Mouse (Mus musculus) C3H10T1/2 (cell line): Measurements from ENCODE around the gene Olfr1231. TPM values are rescaled to one million over a fixed set of nuclear protein-coding genes. Genes with fewer than 3 reads are reported as not detected.

Source experiments
- polyA plus RNA-seq, 2 experiments: library from polyadenylated mRNA; unstranded; fragments of >200 nt; fragmentation: generic; extraction: Trizol; gene quantifications; one replicate each; pipeline ENCODE4 v1.2.1; 2012; ENCODE audit warnings: missing spikeins in 2 of 2

Olfr1231 gene
- not detected for polyA plus RNA-seq

GRCm38 (mm10) chr2:89306974-89307373 is at the start of gene Olfr1231:
Gene Olfr1231, minus strand, starts transcription at chr2:89307074.

GRCm38 (mm10) chr2:89342298-89342697 is 35.4 kb upstream of the Olfr1231 start, which contains the start of gene Olfr1233:
Gene Olfr1233, minus strand, starts transcription at chr2:89342398.

GRCm38 (mm10) chr2:89329575-89329974 is 22.7 kb upstream of the Olfr1231 start, which contains the start of gene Olfr1232:
Gene Olfr1232, minus strand, starts transcription at chr2:89329675.

GRCm38 (mm10) chr2:89297168-89297567 is 9.7 kb downstream of the Olfr1231 start, which contains the start of gene Olfr1230:
Gene Olfr1230, minus strand, starts transcription at chr2:89297268.

GRCm38 (mm10) chr2:89287914-89288313 is 19.0 kb downstream of the Olfr1231 start, which contains the start of gene Olfr1229:
Gene Olfr1229, minus strand, starts transcription at chr2:89288014.

GRCm38 (mm10) chr2:89253962-89254361 is 52.9 kb downstream of the Olfr1231 start, which contains the start of gene Olfr1228:
Gene Olfr1228, minus strand, starts transcription at chr2:89254062.

Other genes with a start within 250 kb of the Olfr1231 start
- gene Olfr1218, start 245.9 kb downstream of the Olfr1231 start, polyA plus RNA-seq = not detected
- not detected for gene Olfr1219, start 223.6 kb downstream of the Olfr1231 start, polyA plus RNA-seq
- gene Olfr1220, start 200.2 kb downstream of the Olfr1231 start, polyA plus RNA-seq = not detected
- not detected for gene Olfr1221, start 189.8 kb downstream of the Olfr1231 start, polyA plus RNA-seq
- not detected for gene Olfr1222, start 174.0 kb downstream of the Olfr1231 start, polyA plus RNA-seq
- gene Olfr1223, start 155.5 kb downstream of the Olfr1231 start, polyA plus RNA-seq = not detected
- gene Olfr1224-ps1, start 143.0 kb downstream of the Olfr1231 start, polyA plus RNA-seq = not detected
- gene Olfr1225, start 132.4 kb downstream of the Olfr1231 start, polyA plus RNA-seq = not detected
- not detected for gene Olfr1226, start 107.0 kb downstream of the Olfr1231 start, polyA plus RNA-seq
- not detected for gene Olfr1228, start 53.0 kb downstream of the Olfr1231 start, polyA plus RNA-seq
- not detected for gene Olfr1229, start 19.1 kb downstream of the Olfr1231 start, polyA plus RNA-seq
- gene Olfr1230, start 9.8 kb downstream of the Olfr1231 start, polyA plus RNA-seq = not detected
- gene Olfr1232, start 22.6 kb upstream of the Olfr1231 start, polyA plus RNA-seq = not detected
- gene Olfr1233, start 35.3 kb upstream of the Olfr1231 start, polyA plus RNA-seq = not detected
- gene Olfr1234, start 57.8 kb upstream of the Olfr1231 start, polyA plus RNA-seq = not detected
- not detected for gene Olfr1238, start 102.6 kb upstream of the Olfr1231 start, polyA plus RNA-seq
- not detected for gene Olfr1239, start 113.3 kb upstream of the Olfr1231 start, polyA plus RNA-seq
- not detected for gene Olfr1240, start 135.9 kb upstream of the Olfr1231 start, polyA plus RNA-seq
- not detected for gene Olfr1241, start 180.1 kb upstream of the Olfr1231 start, polyA plus RNA-seq
- gene Olfr1242, start 191.3 kb upstream of the Olfr1231 start, polyA plus RNA-seq = not detected
- not detected for gene Olfr1243, start 224.4 kb upstream of the Olfr1231 start, polyA plus RNA-seq